ENCODE assay signal across 21 mouse cellular contexts in genomic region chr12:44432727-44433126, GRCm38 (mm10).
DNase-seq lines count a peak whose midpoint lies in the region; ATAC-seq and TF ChIP-seq lines count a peak whose summit lies in the region.
"Had no signal": no experiment of that assay in that cellular context is flagged by ENCODE, and none has a peak within 500 bp of the region (broad histone marks: within the 10 kb centered on the region; RNA-seq: fewer than 3 reads in every experiment).

No protein-coding gene starts in this region.

- no peak overlapping the region for H3K27ac ChIP-seq in forebrain, postnatal 0 days (ENCODE audit: low read depth, low read length)
- no peak overlapping the region for H3K27ac ChIP-seq in forebrain, embryonic 13.5 days
- peak overlapping the region; percentile 24; the same call in 1 of the 2 replicates for H3K27ac ChIP-seq in hindbrain, embryonic 14.5 days
- no peak overlapping the region for H3K27ac ChIP-seq in hindbrain, embryonic 11.5 days (ENCODE audit: low read depth, low read length)
- H3K27ac ChIP-seq: embryonic facial prominence, embryonic 13.5 days; embryonic facial prominence, embryonic 15.5 days had no signal

- H3K4me2 ChIP-seq in forebrain, postnatal 0 days (ENCODE audit: low read depth), result no peak overlapping the region
- H3K4me2 ChIP-seq in forebrain, embryonic 13.5 days, result no peak overlapping the region
- H3K4me2 ChIP-seq in hindbrain, embryonic 14.5 days (replicated peaks), result no peak overlapping the region
- no peak overlapping the region for H3K4me2 ChIP-seq in hindbrain, embryonic 11.5 days (replicated peaks; ENCODE audit: low read depth, low read length)
- H3K4me2 ChIP-seq: embryonic facial prominence, embryonic 13.5 days; embryonic facial prominence, embryonic 15.5 days had no signal

- TF ChIP-seq CTCF in forebrain, postnatal 0 days (IDR thresholded peaks at IDR 0.05; ENCODE audit: low read depth), result no peak
- TF ChIP-seq CTCF in brain, embryonic 14.5 days (IDR thresholded peaks at IDR 0.05; ENCODE audit: borderline replicate concordance, extremely low read depth, insufficient read depth, insufficient read length), result no peak

- H3K27me3 ChIP-seq in forebrain, postnatal 0 days (ENCODE audit: insufficient read depth, low read length), result no peaks in the 10 kb centered on the region
- no peaks in the 10 kb centered on the region for H3K27me3 ChIP-seq in forebrain, embryonic 13.5 days
- H3K27me3 ChIP-seq in hindbrain, embryonic 14.5 days (ENCODE audit: control insufficient read depth, insufficient read depth, low read length), result no peaks in the 10 kb centered on the region
- H3K27me3 ChIP-seq in hindbrain, embryonic 11.5 days (ENCODE audit: control insufficient read depth, insufficient read depth, low read length), result no peaks in the 10 kb centered on the region
- H3K27me3 ChIP-seq: embryonic facial prominence, embryonic 13.5 days; embryonic facial prominence, embryonic 15.5 days had no signal

- peak; percentile 41 for DNase-seq in forebrain, postnatal 0 days
- DNase-seq in hindbrain, embryonic 14.5 days (ENCODE audit: low spot score), result no peak
- no peak for DNase-seq in hindbrain, embryonic 11.5 days (ENCODE audit: low spot score)
- peak; percentile 48 for DNase-seq in brain, adult 2 months (ENCODE audit: low read depth, low spot score)
- peak; percentile 59 for DNase-seq in brain, embryonic 14.5 days (ENCODE audit: low read depth)
- no peak for DNase-seq in urinary bladder, postnatal 10 days (ENCODE audit: low spot score)
- DNase-seq: adrenal gland, adult 2 months; adrenal gland, postnatal 10 days; adrenal gland, postnatal 25 days; cerebellum, adult 11 months; cerebellum, adult 18-20 months; cerebellum, adult 8-10 months; cerebellum, adult 9-11 months; cerebellum, postnatal 14 days; cerebellum, postnatal 36 days; embryo, embryonic 11 days had no signal

- no peaks in the 10 kb centered on the region for H3K36me3 ChIP-seq in forebrain, postnatal 0 days (ENCODE audit: insufficient read depth)
- no peaks in the 10 kb centered on the region for H3K36me3 ChIP-seq in forebrain, embryonic 13.5 days (ENCODE audit: poor library complexity, severe bottlenecking)
- no peaks in the 10 kb centered on the region for H3K36me3 ChIP-seq in hindbrain, embryonic 14.5 days (replicated peaks; ENCODE audit: control insufficient read depth, insufficient read depth)
- no peaks in the 10 kb centered on the region for H3K36me3 ChIP-seq in hindbrain, embryonic 11.5 days (ENCODE audit: control insufficient read depth, insufficient read depth, low read length)
- H3K36me3 ChIP-seq: embryonic facial prominence, embryonic 13.5 days; embryonic facial prominence, embryonic 15.5 days had no signal

- peak; percentile 77 for ATAC-seq in forebrain, postnatal 0 days
- no peak for ATAC-seq in forebrain, embryonic 13.5 days
- no peak for ATAC-seq in hindbrain, embryonic 14.5 days (ENCODE audit: low FRiP score)
- ATAC-seq in hindbrain, embryonic 11.5 days (ENCODE audit: low FRiP score), result no peak
- ATAC-seq: forebrain, embryonic 14.5 days had no signal

- peaks cover 18% of the 10 kb centered on the region for H3K4me1 ChIP-seq in forebrain, postnatal 0 days (ENCODE audit: insufficient read depth)
- H3K4me1 ChIP-seq in forebrain, embryonic 13.5 days, result peaks cover 39% of the 10 kb centered on the region
- H3K4me1 ChIP-seq in hindbrain, embryonic 14.5 days (replicated peaks; ENCODE audit: control insufficient read depth, insufficient read depth, low read length), result peaks cover 43% of the 10 kb centered on the region
- H3K4me1 ChIP-seq in hindbrain, embryonic 11.5 days (replicated peaks; ENCODE audit: control insufficient read depth, insufficient read depth, low read length), result peaks cover 3% of the 10 kb centered on the region; the same call in 1 of the 2 replicates
- H3K4me1 ChIP-seq: embryonic facial prominence, embryonic 15.5 days had no signal

- no peaks in the 10 kb centered on the region for H3K9me3 ChIP-seq in forebrain, postnatal 0 days (ENCODE audit: low read length)
- H3K9me3 ChIP-seq in forebrain, embryonic 13.5 days (replicated peaks), result no peaks in the 10 kb centered on the region
- no peaks in the 10 kb centered on the region for H3K9me3 ChIP-seq in hindbrain, embryonic 14.5 days (ENCODE audit: control insufficient read depth, low read length)
- no peaks in the 10 kb centered on the region for H3K9me3 ChIP-seq in hindbrain, embryonic 11.5 days (ENCODE audit: control insufficient read depth, low read length)
- H3K9me3 ChIP-seq: embryonic facial prominence, embryonic 13.5 days; embryonic facial prominence, embryonic 15.5 days had no signal

- WGBS in forebrain, postnatal 0 days, result 69% methylated on average over 3 of the region's 3 CpGs
- WGBS in forebrain, embryonic 13.5 days, result 85% methylated on average over 3 of the region's 3 CpGs
- 73% methylated on average over 3 of the region's 3 CpGs for WGBS in hindbrain, embryonic 14.5 days
- 87% methylated on average over 3 of the region's 3 CpGs for WGBS in hindbrain, embryonic 11.5 days

- no peak for TF ChIP-seq POLR2A in brain, embryonic 14.5 days (IDR thresholded peaks at IDR 0.05; ENCODE audit: borderline replicate concordance, extremely low read depth, insufficient read depth, insufficient read length, poor library complexity, severe bottlenecking)

- H3K9ac ChIP-seq in forebrain, postnatal 0 days, result no peak overlapping the region
- no peak overlapping the region for H3K9ac ChIP-seq in forebrain, embryonic 13.5 days
- no peak overlapping the region for H3K9ac ChIP-seq in hindbrain, embryonic 14.5 days
- H3K9ac ChIP-seq in hindbrain, embryonic 11.5 days (ENCODE audit: low read depth, low read length), result no peak overlapping the region
- H3K9ac ChIP-seq: embryonic facial prominence, embryonic 13.5 days; embryonic facial prominence, embryonic 15.5 days had no signal

- H3K4me3 ChIP-seq in forebrain, postnatal 0 days (ENCODE audit: low read depth, low read length), result no peak overlapping the region
- no peak overlapping the region for H3K4me3 ChIP-seq in forebrain, embryonic 13.5 days
- H3K4me3 ChIP-seq in hindbrain, embryonic 14.5 days (replicated peaks; ENCODE audit: low read length), result no peak overlapping the region
- no peak overlapping the region for H3K4me3 ChIP-seq in hindbrain, embryonic 11.5 days (ENCODE audit: low read depth, low read length)
- H3K4me3 ChIP-seq: embryonic facial prominence, embryonic 13.5 days; embryonic facial prominence, embryonic 15.5 days; erythroblast, embryonic 14.5 days had no signal

Comparison
In these comparisons a context has a peak if more than half of its experiments do, and no peak if none do; other contexts are left out.
1. DNase-seq: peak in forebrain, postnatal 0 days (single experiment), brain, adult 2 months (single experiment) and brain, embryonic 14.5 days (single experiment); none in hindbrain, embryonic 14.5 days (single experiment), hindbrain, embryonic 11.5 days (single experiment) and urinary bladder, postnatal 10 days (single experiment).